Mouse (Mus musculus) heart, adult 11 months (tissue): ENCODE results near the gene Dab2ip.

Source experiments
- DNase-seq: peaks from one replicate; pipeline ENCODE4 v3.0.0; 2022

Dab2ip gene

DNA sequence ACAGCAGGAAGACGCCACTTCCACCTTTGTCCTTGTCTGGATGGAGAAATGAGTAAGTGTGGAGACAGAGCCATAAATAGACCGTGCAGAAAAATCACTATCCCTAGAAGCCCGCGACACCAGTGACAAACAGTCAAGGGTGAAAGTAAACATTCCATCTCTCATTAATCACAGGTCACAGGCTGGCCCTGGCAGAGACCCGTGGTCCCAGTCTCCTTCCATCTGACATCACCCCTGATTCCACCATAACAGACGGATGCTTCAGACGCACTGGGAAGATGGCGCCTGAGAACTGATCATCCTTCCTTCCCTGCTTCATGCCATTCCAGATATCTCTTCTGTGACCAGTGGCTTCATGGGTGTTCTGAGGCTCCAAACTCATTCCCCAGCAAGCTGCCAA lies 206.3 kb downstream of the Dab2ip start:
- DNase-seq, result no peak

DNA sequence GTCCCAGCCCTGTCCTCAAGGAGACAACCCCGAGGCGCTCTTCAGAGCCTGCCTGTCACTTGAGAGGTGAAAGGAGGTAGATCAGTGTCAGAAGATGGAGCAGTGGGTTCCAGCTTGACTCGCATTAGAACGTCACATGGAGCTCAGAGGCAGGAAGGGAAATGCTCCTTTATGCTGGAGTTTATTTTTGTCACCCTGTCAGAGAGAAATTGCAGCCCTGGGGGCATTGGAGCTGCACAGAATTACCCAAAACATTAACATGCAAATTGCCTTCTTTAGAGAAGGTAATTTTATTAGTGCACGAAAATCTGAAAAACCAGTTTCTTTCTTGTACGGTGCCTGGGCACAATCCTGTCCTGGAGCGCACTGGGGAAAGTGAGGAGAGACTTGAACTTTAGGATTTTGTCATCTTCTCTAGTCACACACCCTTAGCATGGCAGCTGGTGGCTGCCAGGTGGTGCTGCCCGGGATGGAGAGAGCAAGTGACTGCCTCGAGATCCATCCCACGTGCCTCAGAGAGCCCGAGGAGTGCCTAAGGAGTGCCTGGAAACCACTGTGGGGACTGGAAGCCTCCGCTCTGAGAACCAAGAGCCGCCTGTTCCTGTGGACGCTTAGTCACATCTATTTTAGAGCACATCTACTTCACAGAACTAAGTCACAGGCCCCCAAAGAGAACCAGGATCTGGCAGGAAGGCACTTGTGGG lies 209.9 kb downstream of the Dab2ip start:
- DNase-seq, result no peak

DNA sequence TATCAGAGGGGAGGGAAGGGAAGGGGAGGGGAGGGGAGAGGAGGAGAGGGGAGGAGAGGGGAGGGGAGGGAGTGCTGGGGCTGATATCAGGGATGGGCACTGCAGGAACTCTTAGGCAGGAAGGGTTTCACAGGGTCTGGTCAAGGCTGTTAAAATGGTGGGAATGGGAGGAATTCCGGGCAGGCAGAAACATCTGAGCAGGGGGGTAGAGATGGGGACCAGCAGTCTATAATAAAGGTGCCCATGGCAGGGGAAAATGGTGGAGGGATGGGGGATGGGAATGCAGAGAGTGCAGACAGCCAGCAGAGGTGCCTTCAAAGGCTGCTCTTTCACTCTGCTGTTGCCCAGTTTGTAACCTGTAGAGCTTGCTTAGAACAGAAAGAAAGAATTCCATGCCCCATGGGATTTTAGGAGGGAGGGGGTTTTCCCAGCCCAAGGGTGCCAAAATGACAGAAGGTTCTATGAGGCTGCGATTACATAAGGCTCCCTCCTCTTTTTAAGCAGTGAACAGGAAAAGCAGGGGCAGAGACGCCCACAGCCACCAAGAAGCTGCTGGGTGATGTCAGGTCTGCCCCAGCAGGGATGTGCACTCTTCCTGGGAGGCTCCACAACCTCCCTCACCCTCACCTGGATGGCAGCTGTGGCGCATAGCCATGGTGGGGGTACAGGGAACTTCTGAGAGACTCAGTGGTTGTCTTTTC lies 210.6 kb downstream of the Dab2ip start:
- peak; percentile 92 for DNase-seq

DNA sequence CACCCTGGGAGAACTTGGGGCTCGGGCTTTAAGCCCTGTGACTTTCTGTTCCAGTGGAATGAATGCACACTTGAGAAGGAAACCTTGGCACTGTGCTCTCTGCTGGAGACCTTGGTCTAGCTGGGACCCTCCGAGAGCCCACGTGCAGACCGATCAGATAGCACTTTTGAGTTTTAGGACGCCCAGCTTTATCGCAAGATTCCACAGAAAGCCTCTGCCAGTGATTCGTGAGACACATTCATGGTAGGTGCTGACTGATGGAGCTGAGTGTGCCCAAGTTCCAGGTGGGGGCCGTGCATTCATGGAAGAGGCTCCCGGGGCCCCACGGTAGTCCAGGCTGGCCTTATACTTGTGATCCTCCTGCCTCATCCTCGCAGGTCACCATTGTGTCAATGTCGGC lies 211.3 kb downstream of the Dab2ip start:
- no peak for DNase-seq

DNA sequence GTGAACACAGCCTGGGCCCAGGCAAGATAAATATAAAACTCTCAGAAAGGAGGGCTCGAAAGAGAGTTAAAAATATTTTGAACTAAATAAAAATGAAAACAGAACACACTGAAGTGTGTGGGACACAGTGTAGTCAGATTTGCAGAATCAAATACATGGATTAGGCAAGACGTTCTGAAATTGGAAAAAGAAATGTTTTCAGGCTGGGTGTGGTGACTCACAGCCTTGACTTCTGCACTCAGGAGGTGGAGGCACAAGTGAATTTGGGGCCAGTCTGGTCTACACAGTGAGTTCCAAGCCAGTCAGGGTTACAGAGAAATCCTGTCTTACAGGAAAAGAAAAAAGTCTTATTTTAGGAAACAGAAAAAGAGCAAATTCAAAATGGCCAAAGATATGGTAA lies 212.5 kb downstream of the Dab2ip start:
- DNase-seq, result no peak

DNA sequence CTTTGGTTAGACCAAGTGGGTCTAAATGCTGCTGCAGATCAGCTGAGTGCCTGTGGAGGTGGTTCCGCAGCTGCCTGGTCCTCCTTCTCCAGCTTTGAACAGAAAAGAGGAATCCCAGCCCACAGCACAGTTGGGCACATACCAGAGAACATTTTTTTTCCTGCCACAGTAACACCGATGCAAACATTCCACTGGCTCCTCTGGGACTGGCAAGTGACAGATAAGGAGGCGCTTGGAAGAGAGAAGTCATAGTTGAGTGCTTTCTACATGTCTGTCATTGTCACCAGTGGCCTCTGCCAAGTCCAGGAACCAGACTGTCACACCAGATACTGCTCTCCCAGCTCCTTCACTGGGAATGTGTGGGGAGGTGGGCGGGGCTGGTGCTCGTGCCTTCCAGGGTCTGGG lies 217.6 kb downstream of the Dab2ip start:
- DNase-seq, result no peak

DNA sequence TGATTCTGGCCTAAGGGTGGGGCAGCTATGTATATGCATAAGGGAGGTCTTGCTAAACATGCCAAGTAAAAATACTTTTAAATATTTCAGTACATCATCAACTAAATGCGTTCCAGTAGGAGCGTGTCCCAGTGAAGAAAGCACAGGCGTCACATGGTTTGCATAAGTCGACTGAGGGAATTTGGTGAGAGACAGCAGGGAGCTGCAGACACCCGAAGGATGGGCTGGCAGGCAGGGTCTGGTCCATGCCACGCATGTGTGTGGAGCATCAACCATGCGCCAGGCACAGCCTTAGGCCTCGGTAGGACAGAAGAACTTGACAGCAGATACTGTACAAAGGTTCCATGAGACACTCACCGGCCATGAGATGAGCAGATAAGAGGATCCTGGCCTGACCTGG lies 218.9 kb downstream of the Dab2ip start:
- DNase-seq, result no peak

DNA sequence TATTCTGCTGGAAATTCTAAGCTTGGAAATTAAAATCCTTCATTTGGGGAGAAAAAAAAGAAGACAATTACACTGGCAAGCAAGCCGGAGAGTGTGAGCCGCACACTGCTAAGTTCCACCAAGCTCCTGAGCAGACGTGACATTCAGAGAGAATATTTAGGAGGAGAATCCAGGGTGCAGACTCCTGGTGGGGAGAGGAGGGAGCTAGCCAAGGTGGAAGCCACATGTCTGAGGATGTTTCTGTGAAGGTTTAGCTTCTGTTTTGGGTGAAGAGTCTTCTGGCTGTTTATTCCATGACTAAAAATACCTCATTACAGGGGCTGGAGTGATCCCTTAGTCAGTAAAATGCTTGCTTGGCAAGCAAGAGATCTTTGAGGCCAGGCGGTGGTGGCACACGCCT lies 221.2 kb downstream of the Dab2ip start:
- DNase-seq, result no peak
